Mouse (Mus musculus): ENCODE results near the gene Grik1.

- TF ChIP-seq CTCF (IDR thresholded peaks at IDR 0.05; ENCODE audit: low read depth, low read length): no peak
- no peak for TF ChIP-seq POLR2A (IDR thresholded peaks at IDR 0.05; ENCODE audit: borderline replicate concordance, low read depth, low read length)
Observed at GRCm38 (mm10) chr16:87934685-87935084, 355.4 kb downstream of the Grik1 start.
